Mouse (Mus musculus) lung, adult 2 months (tissue): ENCODE measurements at regions not wholly inside any gene's neighbourhood (a gene's known extent, or its start where the extent isn't known, plus 50 kb on each side); places are given as distances from the start of the nearest gene placed in this dataset.

Source experiments
- CTCF ChIP-seq: fragments of 200-500 bp; IDR thresholded peaks from 2 replicates; pipeline ENCODE4 v1.5.1; 2011; ENCODE audit warnings: mild to moderate bottlenecking, low read length, control low read depth; ENCODE audit not compliant: insufficient read depth
- POLR2A ChIP-seq: fragments of 200-500 bp; IDR thresholded peaks from 2 replicates; pipeline ENCODE4 v1.6.1; 2011; ENCODE audit warnings: low read depth, mild to moderate bottlenecking, control low read depth, low read length, borderline replicate concordance; ENCODE audit errors: extremely low read depth

GRCm38 (mm10) chr5:64479315-64479714 lies 323.2 kb downstream of the Tbc1d1 start:
- TF ChIP-seq CTCF (no peak), POLR2A (no peak)
